Mouse (Mus musculus): ENCODE measurements around the gene Smarcad1. TPM values are rescaled to one million over a fixed set of nuclear protein-coding genes. Genes with fewer than 3 reads are reported as not detected.
A peak's percentile ranks its signal among the peaks of the same experiment; 100 is the strongest.

Gene Smarcad1
- polyA plus RNA-seq, 1 experiment = 9.1 TPM

- H3K4me1 ChIP-seq (ENCODE audit: control insufficient read depth, insufficient read depth, low read length) = peaks cover 2% of the 10 kb centered on the region; the same call in 1 of the 2 replicates
These were observed 97.8 kb downstream of the Smarcad1 start for GRCm38 (mm10) chr6:65140082-65140749.

DNA sequence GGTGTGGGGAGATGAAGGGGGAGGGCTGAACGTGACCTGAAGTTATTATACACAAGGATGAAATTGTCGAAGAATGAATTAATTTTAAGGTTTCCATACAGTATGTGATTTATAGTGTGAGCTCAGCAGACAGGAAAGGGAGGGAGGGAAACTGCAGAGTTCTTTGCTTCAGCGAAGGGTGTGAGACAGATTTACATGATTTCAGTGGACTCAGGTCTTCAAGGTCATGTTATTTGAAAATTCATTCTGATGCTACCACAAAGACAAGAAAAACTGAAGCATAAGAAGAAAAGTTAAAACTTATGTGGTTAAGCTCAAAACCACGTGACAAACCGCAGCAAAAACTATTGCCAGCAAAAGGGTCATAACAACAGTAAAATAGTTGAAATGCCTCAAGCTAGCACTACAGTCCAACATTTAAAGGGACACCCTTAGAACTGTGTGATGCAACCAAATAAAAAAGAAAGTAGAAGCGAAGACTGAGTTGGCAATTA is 98.4 kb downstream of the Smarcad1 start:
- H3K4me3 ChIP-seq (ENCODE audit: control insufficient read depth, low read depth, low read length) = no peak overlapping the region
- H3K27ac ChIP-seq (ENCODE audit: control insufficient read depth, insufficient read depth, low read depth, low read length) = no peak overlapping the region
- no peaks in the 10 kb centered on the region for H3K36me3 ChIP-seq (ENCODE audit: control insufficient read depth, insufficient read depth, low read length)
- peaks cover 2% of the 10 kb centered on the region; the same call in 1 of the 2 replicates for H3K4me1 ChIP-seq (ENCODE audit: control insufficient read depth, insufficient read depth, low read length)
- no peaks in the 10 kb centered on the region for H3K27me3 ChIP-seq (ENCODE audit: control insufficient read depth, insufficient read depth, low read length)
- no peak for TF ChIP-seq POLR2A (IDR thresholded peaks at IDR 0.05; ENCODE audit: control insufficient read depth, low read depth, low read length)
- TF ChIP-seq CTCF (IDR thresholded peaks at IDR 0.05; ENCODE audit: control insufficient read depth, insufficient read depth, insufficient replicate concordance, low read depth, low read length) = no peak

More at GRCm38 (mm10) chr6:65140082-65140749, 97.8 kb downstream of the Smarcad1 start:
- Histone ChIP-seq H3K4me3 (ENCODE audit: control insufficient read depth, low read depth, low read length) (no peak overlapping the region), H3K36me3 (ENCODE audit: control insufficient read depth, insufficient read depth, low read length) (no peaks in the 10 kb centered on the region), H3K27ac (ENCODE audit: control insufficient read depth, insufficient read depth, low read depth, low read length) (no peak overlapping the region), H3K27me3 (ENCODE audit: control insufficient read depth, insufficient read depth, low read length) (no peaks in the 10 kb centered on the region)
- no peak for TF ChIP-seq CTCF (IDR thresholded peaks at IDR 0.05; ENCODE audit: control insufficient read depth, insufficient read depth, insufficient replicate concordance, low read depth, low read length)
- no peak for TF ChIP-seq POLR2A (IDR thresholded peaks at IDR 0.05; ENCODE audit: control insufficient read depth, low read depth, low read length)

DNA sequence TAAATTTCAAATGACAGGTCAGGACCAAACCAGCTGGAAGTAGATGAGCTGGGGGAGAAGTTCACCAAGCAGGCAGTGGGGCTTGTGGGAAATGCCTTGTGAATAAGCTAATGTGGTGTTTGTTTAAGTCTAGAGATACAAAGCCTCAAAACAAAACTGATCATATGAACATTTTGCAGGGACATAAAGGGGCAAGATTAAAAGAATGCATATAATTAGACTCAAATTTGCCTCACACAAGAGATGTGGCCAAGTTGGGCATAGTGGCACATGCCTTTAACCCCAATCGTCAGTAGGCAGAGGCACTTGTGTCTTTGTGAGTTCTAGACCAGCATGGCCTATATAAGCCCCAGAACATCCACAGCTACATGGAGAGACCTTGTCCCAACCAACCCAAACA is 99.9 kb downstream of the Smarcad1 start:
- no peaks in the 10 kb centered on the region for H3K36me3 ChIP-seq (ENCODE audit: control insufficient read depth, insufficient read depth, low read length)
- H3K27me3 ChIP-seq (ENCODE audit: control insufficient read depth, insufficient read depth, low read length) = no peaks in the 10 kb centered on the region
- TF ChIP-seq CTCF (IDR thresholded peaks at IDR 0.05; ENCODE audit: control insufficient read depth, insufficient read depth, insufficient replicate concordance, low read depth, low read length) (no peak), POLR2A (IDR thresholded peaks at IDR 0.05; ENCODE audit: control insufficient read depth, low read depth, low read length) (no peak)
- no peak overlapping the region for H3K27ac ChIP-seq (ENCODE audit: control insufficient read depth, insufficient read depth, low read depth, low read length)
- peaks cover 2% of the 10 kb centered on the region; the same call in 1 of the 2 replicates for H3K4me1 ChIP-seq (ENCODE audit: control insufficient read depth, insufficient read depth, low read length)
- no peak overlapping the region for H3K4me3 ChIP-seq (ENCODE audit: control insufficient read depth, low read depth, low read length)

- Histone ChIP-seq H3K27ac (ENCODE audit: control insufficient read depth, insufficient read depth, low read depth, low read length) (no peak within 1 kb of the TSS; the same call in 1 of the 2 replicates), H3K4me1 (ENCODE audit: control insufficient read depth, insufficient read depth, low read length) (peaks cover 2% of the 10 kb centered on the region; the same call in 1 of the 2 replicates), H3K36me3 (ENCODE audit: control insufficient read depth, insufficient read depth, low read length) (no peaks in the 10 kb centered on the region), H3K27me3 (ENCODE audit: control insufficient read depth, insufficient read depth, low read length) (no peaks in the 10 kb centered on the region), H3K4me3 (ENCODE audit: control insufficient read depth, low read depth, low read length) (no peak within 1 kb of the TSS)
- TF ChIP-seq CTCF (IDR thresholded peaks at IDR 0.05; ENCODE audit: control insufficient read depth, insufficient read depth, insufficient replicate concordance, low read depth, low read length) = no peak
- no peak for TF ChIP-seq POLR2A (IDR thresholded peaks at IDR 0.05; ENCODE audit: control insufficient read depth, low read depth, low read length)
These were observed 102.3 kb downstream of the Smarcad1 start, which contains the start of gene Hpgds for GRCm38 (mm10) chr6:65144621-65145205. Gene Hpgds, minus strand, starts transcription at chr6:65144908.

DNA sequence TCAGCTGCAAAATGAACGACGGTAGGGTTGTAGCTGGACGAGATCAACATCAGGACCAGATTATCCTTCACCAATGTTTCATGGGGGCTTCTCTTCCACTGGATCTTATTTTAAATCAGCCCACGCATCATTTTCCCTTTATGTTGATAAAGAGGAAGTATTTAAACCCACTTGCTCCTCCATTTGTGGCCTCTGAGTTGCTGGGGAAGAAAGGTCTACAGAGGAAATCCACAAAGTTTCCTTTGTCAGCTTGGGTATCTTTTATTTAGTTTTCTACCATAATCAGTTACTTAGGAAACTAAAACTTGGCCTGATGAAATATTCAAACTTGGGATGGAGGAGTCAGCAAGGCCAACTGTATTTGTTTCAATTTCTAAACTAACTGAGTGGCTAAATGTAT is 104.0 kb downstream of the Smarcad1 start:
- Histone ChIP-seq H3K27me3 (ENCODE audit: control insufficient read depth, insufficient read depth, low read length) (no peaks in the 10 kb centered on the region), H3K4me3 (ENCODE audit: control insufficient read depth, low read depth, low read length) (no peak overlapping the region), H3K36me3 (ENCODE audit: control insufficient read depth, insufficient read depth, low read length) (no peaks in the 10 kb centered on the region), H3K4me1 (ENCODE audit: control insufficient read depth, insufficient read depth, low read length) (peaks cover 6% of the 10 kb centered on the region), H3K27ac (ENCODE audit: control insufficient read depth, insufficient read depth, low read depth, low read length) (no peak overlapping the region)
- TF ChIP-seq CTCF (IDR thresholded peaks at IDR 0.05; ENCODE audit: control insufficient read depth, insufficient read depth, insufficient replicate concordance, low read depth, low read length) = no peak
- TF ChIP-seq POLR2A (IDR thresholded peaks at IDR 0.05; ENCODE audit: control insufficient read depth, low read depth, low read length) = no peak

GRCm38 (mm10) chr6:65150703-65151102 is 108.3 kb downstream of the Smarcad1 start:
- TF ChIP-seq POLR2A (IDR thresholded peaks at IDR 0.05; ENCODE audit: control insufficient read depth, low read depth, low read length) (no peak), CTCF (IDR thresholded peaks at IDR 0.05; ENCODE audit: control insufficient read depth, insufficient read depth, insufficient replicate concordance, low read depth, low read length) (no peak)
- no peaks in the 10 kb centered on the region for H3K27me3 ChIP-seq (ENCODE audit: control insufficient read depth, insufficient read depth, low read length)
- no peak overlapping the region for H3K27ac ChIP-seq (ENCODE audit: control insufficient read depth, insufficient read depth, low read depth, low read length)
- no peaks in the 10 kb centered on the region for H3K36me3 ChIP-seq (ENCODE audit: control insufficient read depth, insufficient read depth, low read length)
- H3K4me1 ChIP-seq (ENCODE audit: control insufficient read depth, insufficient read depth, low read length) = peaks cover 4% of the 10 kb centered on the region
- H3K4me3 ChIP-seq (ENCODE audit: control insufficient read depth, low read depth, low read length) = peak overlapping the region; percentile 20

DNA sequence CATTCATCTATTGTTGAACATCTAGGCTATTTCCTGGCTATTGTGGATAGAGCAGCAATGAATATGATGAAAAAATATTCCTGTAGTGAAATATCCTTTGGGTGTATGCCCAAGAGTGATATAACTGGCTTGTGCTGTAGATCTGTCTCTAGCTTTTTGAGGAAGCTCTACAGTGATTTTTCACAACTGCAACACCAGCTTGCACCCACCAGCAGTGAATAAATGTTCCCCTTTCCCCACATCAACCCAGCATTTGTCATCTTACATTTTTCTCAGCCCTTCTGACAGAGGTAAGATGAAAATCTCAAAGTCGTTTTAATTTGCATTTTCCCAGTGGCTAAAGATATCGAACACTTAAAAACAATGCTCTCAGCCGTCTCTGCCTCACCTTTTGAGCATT is 111.2 kb downstream of the Smarcad1 start:
- H3K27ac ChIP-seq (ENCODE audit: control insufficient read depth, insufficient read depth, low read depth, low read length) = no peak overlapping the region
- no peaks in the 10 kb centered on the region for H3K36me3 ChIP-seq (ENCODE audit: control insufficient read depth, insufficient read depth, low read length)
- TF ChIP-seq CTCF (IDR thresholded peaks at IDR 0.05; ENCODE audit: control insufficient read depth, insufficient read depth, insufficient replicate concordance, low read depth, low read length) (no peak), POLR2A (IDR thresholded peaks at IDR 0.05; ENCODE audit: control insufficient read depth, low read depth, low read length) (no peak)
- no peak overlapping the region for H3K4me3 ChIP-seq (ENCODE audit: control insufficient read depth, low read depth, low read length)
- no peaks in the 10 kb centered on the region for H3K27me3 ChIP-seq (ENCODE audit: control insufficient read depth, insufficient read depth, low read length)
- peaks cover 4% of the 10 kb centered on the region for H3K4me1 ChIP-seq (ENCODE audit: control insufficient read depth, insufficient read depth, low read length)

Measured in testis, adult 2 months (tissue).